Mouse (Mus musculus) embryo, embryonic 10 days (tissue): Measurements from ENCODE around the gene Tut4.

Experiments
- DNase-seq: peaks from one replicate; pipeline ENCODE4 v3.0.0-alpha.2; 2015; ENCODE audit warnings: low spot score

Gene Tut4

DNA sequence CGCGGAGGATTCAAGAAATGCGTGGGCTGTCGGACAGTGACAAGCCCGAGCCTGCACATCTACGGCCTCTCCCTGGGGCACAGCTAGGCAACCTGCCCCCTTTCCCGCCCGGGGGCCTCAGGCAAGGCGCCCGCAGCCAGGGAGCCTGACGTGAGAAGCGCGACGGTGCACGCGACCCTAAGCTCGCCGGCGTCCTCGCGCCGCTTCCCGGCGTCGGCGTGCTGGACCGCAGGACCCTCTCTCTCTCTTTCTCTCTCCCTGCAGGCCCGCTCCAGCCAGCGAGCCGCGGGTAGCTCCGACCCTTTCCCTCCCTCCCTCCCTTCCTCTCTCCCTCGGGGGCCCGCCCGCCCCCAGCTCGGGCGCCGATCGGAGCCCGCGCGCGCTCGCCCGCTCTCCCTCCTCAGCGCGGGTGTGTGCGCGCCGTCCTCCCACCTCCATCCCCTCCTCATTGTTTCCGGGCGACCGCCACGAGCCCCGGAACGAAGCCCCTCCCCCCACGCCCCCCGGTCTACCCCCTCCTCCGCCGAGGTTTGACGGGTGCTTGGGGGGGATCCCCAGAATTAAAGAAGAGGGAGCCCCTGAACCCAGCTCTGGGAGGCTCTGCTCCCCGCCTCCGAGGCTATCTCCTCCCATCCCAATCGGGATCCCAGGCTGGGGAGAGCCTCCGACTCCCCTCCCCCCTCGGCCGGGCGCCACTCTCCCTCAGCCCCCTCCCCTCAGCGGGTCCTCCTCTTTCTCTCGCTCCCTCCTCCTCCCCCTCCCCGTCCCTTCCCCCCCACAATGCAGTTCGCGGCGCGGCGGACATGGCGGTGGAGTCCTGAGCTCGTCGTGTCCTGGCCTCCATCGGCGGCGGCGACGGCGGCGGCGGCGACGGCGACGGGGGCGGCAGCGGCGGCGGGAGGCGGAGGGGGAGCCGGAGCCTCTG lies at the start of gene Tut4:
TSS of gene Tut4 (plus strand) at position 196 of the 925 bp plus-strand sequence.
- DNase-seq: peak; percentile 88

DNA sequence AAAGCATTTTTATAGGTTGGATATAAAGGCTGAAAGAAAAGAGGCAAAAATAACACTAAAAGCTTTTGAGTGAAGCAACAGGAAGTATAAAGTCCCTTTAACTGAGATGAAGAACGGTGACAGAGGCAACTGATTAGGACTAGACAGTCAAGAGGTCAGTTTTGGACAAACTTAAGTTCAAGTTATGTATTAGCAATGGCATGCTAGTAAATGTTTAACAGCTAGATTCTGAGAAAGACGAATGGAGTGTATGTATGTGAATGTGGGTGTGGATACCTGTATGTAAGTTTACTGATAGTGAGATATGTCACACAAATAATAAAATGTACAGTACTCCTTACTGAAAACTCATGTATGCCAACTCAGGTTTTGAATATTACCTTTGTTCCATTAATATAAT lies 34.6 kb upstream of the Tut4 start:
- no peak for DNase-seq

DNA sequence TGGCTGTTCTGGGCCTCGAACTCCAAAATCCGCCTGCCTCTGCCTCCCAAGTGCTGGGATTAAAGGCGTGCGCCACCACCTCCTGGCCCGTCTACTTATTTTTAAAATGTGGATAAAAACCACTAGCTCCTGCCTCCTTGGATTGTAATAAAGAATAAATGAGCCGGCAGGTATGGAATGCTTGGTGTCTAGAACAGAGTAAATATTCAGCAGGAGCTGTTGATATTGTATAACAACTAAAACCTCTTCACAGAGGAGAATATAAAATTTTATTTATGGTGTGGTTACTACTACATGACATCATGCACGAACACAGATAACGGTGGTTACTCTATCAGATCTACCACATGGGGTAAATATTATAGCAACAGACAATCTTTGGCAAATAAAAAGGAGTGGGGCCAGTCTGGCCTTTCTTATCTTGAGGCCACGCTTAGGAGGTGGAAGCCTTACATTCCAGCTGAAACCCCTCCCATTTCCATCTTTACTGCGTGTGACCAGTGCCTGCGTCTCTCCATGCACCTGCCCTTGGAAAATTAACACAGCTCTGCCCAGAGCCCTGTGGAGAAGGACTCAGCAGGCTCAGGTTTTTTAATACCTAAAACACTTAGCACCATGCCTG lies 31.4 kb upstream of the Tut4 start:
- DNase-seq: no peak

DNA sequence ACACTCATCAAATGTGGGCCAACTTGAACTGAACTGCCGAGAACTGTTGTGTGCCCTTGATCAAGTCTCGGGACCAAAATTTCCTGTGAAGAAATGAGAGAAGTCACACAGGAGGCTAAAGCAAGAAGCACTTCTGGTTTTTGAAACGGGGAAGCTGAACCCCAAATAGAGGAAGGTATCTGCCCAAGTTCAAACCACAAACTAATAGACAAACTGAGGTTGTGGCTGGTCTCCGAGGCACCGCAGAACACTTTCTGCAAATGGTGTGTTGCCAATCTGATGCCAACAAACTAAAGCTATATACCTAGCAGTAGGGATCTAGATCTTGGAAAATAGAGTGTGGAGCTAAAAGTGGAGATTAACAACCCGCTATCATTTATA lies 30.9 kb upstream of the Tut4 start:
- no peak for DNase-seq

DNA sequence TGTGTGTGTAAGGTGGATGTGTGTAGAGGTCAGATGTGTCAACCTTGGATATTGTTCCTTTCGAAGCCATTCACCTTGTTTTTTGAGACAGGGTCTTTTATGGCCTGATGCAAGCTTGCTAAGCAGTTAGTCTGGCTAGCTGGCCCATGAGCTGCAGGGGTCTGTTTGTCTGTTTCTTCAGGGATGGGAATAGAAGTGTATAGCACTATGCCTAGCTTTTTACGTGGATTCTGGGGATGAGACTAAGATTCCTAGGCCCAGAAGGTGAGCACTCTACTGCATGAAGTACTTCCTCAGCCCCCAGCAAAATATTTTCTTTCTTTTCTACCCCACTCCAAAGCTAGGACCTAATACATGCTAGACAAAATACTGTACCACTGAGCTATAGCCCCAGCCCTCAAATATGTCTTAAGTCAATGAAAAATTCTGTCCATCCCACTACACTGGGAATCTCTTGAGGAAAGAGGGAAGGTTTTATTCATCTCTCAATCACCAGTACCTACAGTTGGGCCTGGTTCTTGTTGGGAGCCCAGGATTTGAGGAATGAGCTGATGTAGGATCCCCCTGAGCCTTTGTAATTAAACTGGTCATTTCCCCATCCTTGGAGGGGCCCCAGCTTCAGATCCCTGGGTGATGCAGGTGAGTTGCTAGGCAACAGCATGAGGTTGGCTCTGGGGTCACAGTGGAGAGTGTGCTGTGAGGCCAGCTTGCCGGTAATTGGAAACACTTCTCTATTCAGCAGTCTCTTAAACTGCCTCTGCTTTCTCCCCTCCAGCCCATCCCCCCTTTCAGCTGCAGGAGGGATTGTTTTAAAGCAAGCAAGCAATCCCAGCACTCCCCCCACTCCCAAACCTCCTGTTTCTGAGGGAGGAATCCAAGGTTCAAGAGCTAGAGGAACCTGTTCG lies 28.3 kb upstream of the Tut4 start:
- peak; percentile 91 for DNase-seq

DNA sequence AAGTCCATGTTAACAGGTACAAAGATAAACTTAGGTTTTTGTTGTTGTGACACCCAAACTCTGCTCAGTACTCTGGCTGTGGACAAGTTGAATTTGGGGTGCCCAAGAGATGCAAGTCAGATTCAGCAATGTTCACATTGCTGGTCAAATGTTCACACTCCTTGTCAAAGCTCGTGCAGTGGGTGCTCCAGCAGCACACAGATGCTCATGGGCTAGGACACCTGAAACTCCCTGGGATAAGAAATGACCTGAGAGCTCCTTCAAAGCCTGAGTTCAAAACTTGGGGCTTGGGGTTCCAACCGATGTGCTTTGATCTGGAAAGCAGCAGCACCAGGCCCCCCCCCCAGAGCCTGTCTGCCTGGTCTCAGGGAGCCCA lies 27.7 kb upstream of the Tut4 start:
- no peak for DNase-seq

DNA sequence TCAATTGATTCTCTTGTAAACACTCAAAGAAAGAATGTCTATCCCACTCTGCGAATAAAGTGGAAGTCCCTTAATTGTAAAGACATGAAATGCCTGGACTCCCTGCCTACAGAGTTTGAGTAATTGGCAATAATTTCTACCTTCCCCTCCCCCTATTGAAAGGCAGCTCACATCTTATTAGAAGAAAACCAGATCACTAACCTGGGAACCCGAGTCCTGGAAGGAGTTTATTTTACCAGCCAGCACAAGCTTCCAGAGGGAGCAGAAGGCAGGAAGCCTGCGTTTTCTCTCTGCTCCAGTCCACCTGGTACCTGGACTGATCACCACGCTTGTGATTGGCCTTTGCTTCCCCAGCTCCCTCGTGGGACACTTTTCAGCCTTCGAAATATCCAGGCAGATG lies 25.9 kb upstream of the Tut4 start:
- peak; percentile 49 for DNase-seq

DNA sequence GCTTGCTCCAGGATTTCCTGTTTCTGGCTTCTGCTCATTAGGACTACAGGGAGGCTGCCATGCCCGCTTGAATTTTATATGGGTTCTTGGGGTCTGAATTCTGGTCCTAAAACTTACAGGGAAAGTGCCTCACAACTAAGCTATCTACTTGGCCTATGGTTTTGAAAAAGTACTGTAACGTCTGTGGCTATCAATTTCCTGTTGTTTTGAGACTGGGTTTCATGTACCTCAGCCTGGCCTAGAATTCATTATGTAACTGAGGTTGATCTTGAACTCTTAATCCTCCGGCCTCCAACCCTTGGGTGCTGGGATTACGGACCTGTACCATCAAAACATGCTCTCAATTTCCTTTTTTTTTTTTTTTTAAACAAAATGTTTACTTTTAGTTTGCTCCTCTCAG lies 25.0 kb upstream of the Tut4 start:
- DNase-seq: no peak

DNA sequence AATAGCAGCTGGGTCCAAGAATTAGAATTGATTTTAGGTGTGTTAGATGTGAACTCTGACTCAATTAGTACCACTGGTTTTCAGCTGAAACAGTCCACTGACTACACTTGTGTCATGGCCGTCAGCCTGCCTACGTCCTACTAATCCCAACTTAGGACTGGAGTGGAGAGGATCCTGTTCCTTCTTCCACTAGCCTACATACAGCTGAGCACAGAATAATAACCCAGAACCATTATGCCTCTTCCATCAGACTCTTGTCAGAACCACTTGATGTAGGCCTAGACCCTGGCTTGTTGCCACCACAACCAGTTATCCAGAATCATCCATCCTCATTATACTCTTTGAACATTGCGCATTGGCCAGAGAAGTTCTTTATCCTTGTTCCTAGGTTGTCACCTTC lies 24.4 kb upstream of the Tut4 start:
- DNase-seq: no peak

DNA sequence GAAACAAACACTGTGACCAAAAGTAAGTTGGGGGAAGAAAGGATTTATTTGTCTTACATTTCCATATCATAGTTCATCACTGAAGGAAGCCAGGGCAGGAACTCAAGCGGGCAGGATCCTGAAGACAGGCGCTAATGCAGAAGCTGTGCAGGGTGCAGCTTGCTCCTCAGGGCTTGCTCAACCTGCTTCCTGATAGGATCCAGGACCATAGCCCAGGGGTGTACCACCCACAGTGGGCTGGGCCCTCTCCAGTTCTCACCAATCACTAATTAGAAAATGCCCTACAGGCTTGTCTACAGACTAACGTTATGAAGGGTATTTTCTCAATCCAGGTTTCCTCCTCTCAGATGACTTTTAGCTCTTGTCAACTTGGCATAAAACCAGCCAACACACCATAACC lies 23.6 kb upstream of the Tut4 start:
- DNase-seq: no peak

DNA sequence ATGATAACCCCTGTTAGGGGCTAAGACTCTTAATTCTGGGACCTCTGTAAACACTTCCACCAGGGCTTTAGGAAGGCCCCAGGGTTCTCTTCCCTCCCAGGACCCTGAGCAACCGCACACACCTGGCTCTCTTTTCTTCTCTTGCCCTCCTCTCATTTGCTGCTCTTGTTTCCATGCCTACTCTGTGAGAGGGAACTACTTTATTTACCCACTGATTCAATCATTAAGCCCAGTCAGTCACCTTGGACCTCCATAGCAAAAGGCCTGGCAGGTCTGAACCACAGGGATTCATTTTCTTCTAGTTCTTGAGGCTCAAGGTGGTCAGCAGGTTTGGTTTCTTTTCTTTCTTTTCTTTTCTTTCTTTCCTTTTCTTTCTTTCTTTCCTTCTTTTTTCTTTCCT lies 23.0 kb upstream of the Tut4 start:
- no peak for DNase-seq

DNA sequence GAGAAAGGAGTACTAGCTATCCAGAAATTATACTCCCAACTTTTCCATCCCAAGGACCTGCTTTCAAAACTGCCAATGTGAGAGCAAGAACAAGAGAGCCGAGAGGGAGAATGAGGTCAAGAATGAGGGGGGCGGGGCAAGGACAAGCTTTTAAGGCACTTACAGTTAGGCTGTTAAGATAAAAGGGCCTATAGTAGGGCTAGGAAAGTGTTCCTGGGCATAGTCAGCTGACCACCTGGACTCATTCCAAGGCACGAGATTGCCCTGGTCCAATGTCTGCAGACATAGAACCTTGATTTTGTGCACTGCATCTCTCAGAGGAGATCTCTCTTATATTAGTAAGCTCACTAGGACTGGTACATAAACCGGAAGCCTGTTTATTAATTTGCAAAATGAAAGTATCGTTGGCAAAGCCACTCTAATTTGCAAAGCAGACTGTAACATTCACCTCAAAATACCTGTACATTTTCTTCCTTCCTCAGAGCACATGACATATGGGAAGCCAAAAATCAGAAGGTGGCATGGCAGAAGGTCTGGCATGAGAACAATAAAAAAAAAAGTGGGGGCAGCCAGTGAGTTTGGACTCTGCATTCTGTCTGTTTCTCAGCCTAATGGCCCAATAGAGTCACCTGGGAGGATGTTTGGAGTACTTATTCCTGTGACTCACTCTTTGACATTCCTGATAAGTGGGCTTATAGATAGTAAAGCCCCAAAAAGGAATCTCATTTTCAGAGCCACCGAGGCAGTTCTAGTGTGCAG lies 21.0 kb upstream of the Tut4 start:
- no peak for DNase-seq

DNA sequence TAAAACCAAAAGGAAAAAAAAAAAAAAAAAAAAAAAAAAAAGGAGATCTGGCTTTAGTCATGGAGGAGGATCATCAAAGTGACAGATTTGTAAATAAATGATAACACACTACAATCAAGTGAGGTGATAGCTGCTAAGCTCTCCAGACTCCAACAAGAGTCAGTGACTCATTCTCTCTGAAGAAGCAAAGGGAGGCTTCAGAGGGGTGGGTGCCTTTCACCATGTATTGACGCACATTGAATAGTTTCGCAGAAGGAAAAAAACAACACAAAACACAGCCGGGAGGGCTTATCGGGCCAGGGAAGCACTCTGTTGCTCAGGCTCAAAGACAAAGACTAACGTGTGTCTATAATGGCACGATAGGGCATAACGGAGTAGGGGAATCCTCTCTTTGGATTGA lies 11.1 kb upstream of the Tut4 start:
- DNase-seq: no peak

DNA sequence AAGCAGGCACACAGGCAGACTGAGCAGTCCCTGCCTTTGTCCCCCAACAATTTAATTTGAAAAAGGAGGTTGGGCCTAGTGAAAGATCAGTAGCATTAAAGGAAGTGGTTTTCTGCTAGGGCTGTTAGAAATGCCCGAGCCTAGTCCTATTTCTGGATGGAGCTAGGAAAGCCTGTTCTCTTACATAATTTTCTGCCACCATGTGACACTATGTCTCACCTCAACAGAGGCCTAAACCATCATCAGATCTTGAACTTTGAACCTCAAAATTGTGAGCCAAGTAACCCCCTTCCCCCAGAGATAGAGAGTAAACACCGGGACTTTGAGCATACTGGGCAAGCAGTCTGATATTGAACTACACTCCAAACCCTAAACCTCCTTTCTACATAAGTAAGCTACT lies 3.2 kb upstream of the Tut4 start:
- no peak for DNase-seq

DNA sequence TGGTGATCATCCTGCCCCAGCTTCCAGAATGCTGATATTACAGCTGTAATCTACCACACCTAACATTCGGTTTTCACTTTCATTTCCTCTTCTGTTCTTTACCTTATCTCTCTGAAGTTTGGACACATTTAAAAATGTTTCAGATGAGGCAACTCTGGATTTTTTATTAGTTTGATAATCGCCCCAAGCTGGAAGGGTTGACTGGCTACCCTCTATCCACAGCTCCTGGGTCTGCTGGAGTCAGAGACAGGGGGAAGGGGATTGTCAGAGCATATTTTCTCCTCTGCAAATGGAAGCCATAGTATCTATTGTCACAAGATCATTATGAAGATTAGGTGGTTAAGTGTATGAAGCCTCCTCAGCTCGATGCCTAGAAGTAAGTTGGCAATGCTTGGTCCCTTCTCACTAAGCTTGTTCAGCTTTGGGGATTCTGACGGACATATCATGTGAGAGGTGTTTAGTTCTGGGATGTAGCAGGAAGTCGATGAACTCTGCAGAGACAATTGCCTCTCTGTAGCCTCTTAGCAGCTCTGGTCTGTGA lies 955 bp upstream of the Tut4 start:
- DNase-seq: peak; percentile 24

DNA sequence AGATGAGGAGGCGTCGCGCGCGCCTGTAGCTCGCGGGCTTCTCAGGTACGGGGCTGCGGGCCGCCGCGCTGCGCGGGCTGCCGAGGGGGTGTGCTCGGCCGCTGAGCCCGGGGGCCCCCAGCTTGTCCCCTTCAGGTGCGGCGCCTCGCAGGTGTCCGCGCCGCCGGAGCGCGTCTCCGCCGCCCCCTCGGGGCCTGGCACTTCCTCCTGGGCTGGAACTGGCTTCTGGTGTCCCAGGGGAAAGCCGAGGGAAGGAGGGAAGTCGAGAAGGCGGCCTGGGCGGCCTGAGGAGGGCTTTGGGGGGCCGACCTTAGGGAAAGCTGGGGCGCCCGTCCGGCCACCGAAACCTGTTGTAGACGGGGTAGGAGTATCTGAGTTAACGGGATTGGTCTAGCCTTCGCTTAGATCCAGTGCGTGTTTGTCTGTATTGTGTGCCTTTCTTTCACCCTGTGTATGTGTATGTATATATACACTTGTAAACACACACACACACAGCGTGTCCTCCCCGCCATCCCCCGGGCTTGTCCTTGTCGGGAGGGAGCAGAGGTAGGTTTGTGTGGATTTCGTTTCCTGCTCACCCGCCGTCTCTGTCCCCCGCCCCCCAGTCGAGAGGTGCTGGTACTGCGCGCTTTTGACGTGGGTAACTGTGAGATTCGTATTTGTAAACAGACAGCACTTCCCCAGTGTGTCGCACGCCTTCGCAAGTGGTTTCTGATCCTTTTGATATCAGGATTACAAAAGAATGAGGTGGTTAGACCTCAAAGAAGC lies 1.1 kb downstream of the Tut4 start:
- peak; percentile 61 for DNase-seq

DNA sequence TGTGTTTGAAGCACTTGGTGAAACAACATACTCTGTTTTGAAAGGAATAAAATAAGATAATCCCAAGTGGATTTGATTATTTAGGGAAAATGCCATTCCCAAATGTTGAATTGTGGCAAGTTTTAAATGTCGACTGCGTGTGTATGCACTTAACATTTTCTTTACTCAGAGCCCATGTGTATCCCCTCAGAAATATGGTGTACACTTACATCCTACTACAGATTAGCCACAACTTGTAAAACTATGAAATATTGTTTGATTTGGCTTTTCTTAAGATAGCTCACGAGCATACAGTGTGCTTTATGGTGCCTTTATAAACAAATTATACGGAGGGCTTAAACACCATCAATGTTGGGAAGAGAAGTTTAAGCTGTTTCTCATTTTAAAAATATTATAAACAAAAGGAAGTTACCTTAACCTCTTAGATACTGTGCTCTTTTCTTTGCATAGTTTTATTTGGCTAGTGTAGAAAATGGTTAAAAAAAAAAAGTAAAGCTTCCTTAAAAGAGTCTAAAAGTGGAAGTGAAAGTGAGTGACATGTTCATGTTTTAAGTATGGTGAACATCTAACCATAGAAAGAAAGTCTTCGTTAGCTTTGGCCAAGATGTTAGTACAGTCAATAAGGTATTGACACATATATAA lies 2.2 kb downstream of the Tut4 start:
- no peak for DNase-seq

DNA sequence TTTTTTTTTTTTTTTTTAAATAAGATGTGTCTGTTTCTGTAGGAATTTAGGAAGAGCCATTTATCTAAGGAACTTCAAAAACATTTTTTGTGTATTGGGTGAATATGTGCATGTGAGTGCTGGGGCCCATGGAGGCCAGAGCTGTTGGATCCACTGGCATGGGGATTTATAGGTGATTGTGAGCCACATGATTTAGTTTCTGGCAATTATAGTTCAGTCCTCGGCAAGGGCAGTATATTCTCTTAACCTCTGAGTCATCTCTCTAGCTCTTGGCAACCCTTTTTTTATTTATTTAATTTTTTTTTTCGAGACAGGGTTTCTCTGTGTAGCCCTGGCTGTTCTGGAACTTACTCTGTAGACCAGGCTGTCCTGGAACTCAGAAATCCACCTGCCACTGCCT lies 14.4 kb downstream of the Tut4 start:
- DNase-seq: no peak

DNA sequence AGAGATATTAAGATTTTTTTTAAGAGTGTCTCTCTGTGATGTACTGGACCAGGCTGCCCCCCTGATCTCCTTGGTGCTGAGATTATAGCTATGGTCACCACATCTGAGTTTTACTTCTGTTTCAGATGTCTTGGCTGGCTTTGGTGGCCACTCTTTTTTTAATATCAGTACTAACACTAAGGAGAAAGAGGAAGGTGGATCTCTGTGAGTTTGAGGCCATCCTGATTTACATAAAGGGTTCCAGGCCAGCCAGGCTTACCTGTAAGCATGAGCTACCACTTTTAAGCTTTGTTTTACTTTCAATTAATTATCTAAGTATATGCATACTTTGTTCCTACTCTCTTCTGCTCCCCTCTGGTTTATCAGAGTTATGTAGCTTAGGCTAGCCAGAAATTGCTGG lies 23.6 kb downstream of the Tut4 start:
- DNase-seq: no peak

DNA sequence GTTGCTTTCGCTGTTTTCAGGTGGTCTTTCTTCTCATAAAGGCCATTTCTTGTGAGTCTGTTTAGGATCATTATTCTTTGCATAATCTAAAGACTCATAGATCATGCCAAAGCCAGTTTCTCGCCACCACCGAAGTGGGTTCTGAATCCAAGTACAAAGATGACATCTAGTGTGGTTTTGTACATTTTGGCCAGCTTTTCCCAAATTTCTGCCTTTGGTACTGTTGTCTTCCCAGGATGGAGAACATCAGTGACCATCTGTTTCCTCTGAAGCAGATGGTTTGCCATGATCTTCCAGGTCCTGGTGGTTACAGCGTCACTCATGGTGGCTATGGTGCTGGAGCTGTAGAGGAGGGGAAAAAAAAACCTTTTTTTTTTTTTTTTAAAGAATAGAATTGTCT lies 25.0 kb downstream of the Tut4 start:
- no peak for DNase-seq
